Mouse (Mus musculus) liver, embryonic 15.5 days (tissue): ENCODE data around the gene Fasl. TPM values are rescaled to one million over a fixed set of nuclear protein-coding genes. Genes with fewer than 3 reads are reported as not detected.

Experiments used
- ATAC-seq: fragments of 200-750 bp; cut with Nextera tagmentation; 2 replicates; pipeline ENCODE4 v1.8.0; 2017; ENCODE audit warnings: moderate number of reproducible peaks, mild to moderate bottlenecking, moderate library complexity; ENCODE audit not compliant: insufficient read depth
- H3K27ac ChIP-seq: fragments of 300-500 bp; sonication (generic); replicated peaks from 2 replicates; pipeline ENCODE4 v1.5.1; 2015; ENCODE audit warnings: mild to moderate bottlenecking, inconsistent platforms
- H3K27me3 ChIP-seq: fragments of 300-500 bp; sonication (generic); 2 replicates; pipeline ENCODE4 v1.6.1; 2015; ENCODE audit warnings: mild to moderate bottlenecking, inconsistent platforms
- H3K36me3 ChIP-seq: fragments of 300-500 bp; sonication (generic); replicated peaks from 2 replicates; pipeline ENCODE4 v1.6.1; 2015; ENCODE audit warnings: moderate library complexity, mild to moderate bottlenecking, inconsistent platforms
- H3K4me1 ChIP-seq: fragments of 300-500 bp; sonication (generic); replicated peaks from 2 replicates; pipeline ENCODE4 v1.6.1; 2015; ENCODE audit warnings: inconsistent platforms
- H3K4me2 ChIP-seq: fragments of 300-500 bp; sonication (generic); 2 replicates; pipeline ENCODE4 v1.6.1; 2015; ENCODE audit warnings: moderate library complexity, mild to moderate bottlenecking, inconsistent platforms
- H3K4me3 ChIP-seq: fragments of 300-500 bp; sonication (generic); replicated peaks from 2 replicates; pipeline ENCODE4 v1.5.1; 2015; ENCODE audit warnings: mild to moderate bottlenecking, inconsistent platforms
- H3K9ac ChIP-seq: fragments of 300-500 bp; sonication (generic); 2 replicates; pipeline ENCODE4 v1.6.1; 2015; ENCODE audit warnings: moderate library complexity, mild to moderate bottlenecking, inconsistent platforms
- H3K9me3 ChIP-seq: fragments of 300-500 bp; sonication (generic); replicated peaks from 2 replicates; pipeline ENCODE4 v1.6.1; 2016; ENCODE audit warnings: inconsistent platforms
- WGBS: fragments of 180-500 bp; shearing (Covaris S2); methylation state at CpG from one replicate; pipeline ENCODE4 v1.1.7; 2015; ENCODE audit warnings: mixed read lengths; ENCODE audit not compliant: insufficient replicate concordance; 5-methylcytosine and 5-hydroxymethylcytosine counted together
- polyA plus RNA-seq: library from polyadenylated mRNA; unstranded; fragments of >200 nt; fragmentation: Nextera tagmentation; extraction: Ambion mirVana; gene quantifications from 2 replicates; pipeline ENCODE4 v1.2.1, GENCODE M21; 2015

The Fasl gene
- polyA plus RNA-seq, 1 experiment from 2014 or later = 0.08 TPM

GRCm38 (mm10) chr1:161761556-161761955 is 26.7 kb downstream of the Fasl start:
- Histone ChIP-seq H3K27me3 (no peaks in the 10 kb centered on the region), H3K9ac (no peak overlapping the region), H3K4me3 (no peak overlapping the region), H3K36me3 (no peaks in the 10 kb centered on the region), H3K4me2 (no peak overlapping the region), H3K4me1 (peaks cover 11% of the 10 kb centered on the region), H3K27ac (no peak overlapping the region), H3K9me3 (no peaks in the 10 kb centered on the region)
- ATAC-seq = no peak
- 46% methylated on average over 4 of the region's 4 CpGs for WGBS

- no peaks in the 10 kb centered on the region for H3K27me3 ChIP-seq
- 26% methylated on average over 3 of the region's 3 CpGs for WGBS
- ATAC-seq = peak; percentile 57
Measured at GRCm38 (mm10) chr1:161756547-161756946, 31.7 kb downstream of the Fasl start.

GRCm38 (mm10) chr1:161751311-161751710 is 37.0 kb downstream of the Fasl start:
- 10% methylated on average over 8 of the region's 8 CpGs for WGBS
- Histone ChIP-seq H3K9me3 (no peaks in the 10 kb centered on the region), H3K4me1 (peaks cover 48% of the 10 kb centered on the region), H3K27ac (peak overlapping the region; percentile 82), H3K4me2 (peak overlapping the region; percentile 66), H3K36me3 (no peaks in the 10 kb centered on the region), H3K4me3 (peak overlapping the region; percentile 22; the same call in 1 of the 2 replicates), H3K9ac (peak overlapping the region; percentile 42), H3K27me3 (peaks cover 9% of the 10 kb centered on the region; the same call in 1 of the 2 replicates)
- peak; percentile 89 for ATAC-seq

More at GRCm38 (mm10) chr1:161756547-161756946, 31.7 kb downstream of the Fasl start:
- Histone ChIP-seq H3K36me3 (no peaks in the 10 kb centered on the region), H3K9ac (no peak overlapping the region), H3K27ac (no peak overlapping the region), H3K4me3 (no peak overlapping the region), H3K4me2 (no peak overlapping the region), H3K4me1 (peaks cover 20% of the 10 kb centered on the region), H3K9me3 (no peaks in the 10 kb centered on the region)

GRCm38 (mm10) chr1:161750471-161751041 is 37.7 kb downstream of the Fasl start:
- Histone ChIP-seq H3K4me1 (peaks cover 44% of the 10 kb centered on the region), H3K4me3 (peak overlapping the region; percentile 22; the same call in 1 of the 2 replicates), H3K27me3 (peaks cover 14% of the 10 kb centered on the region), H3K36me3 (no peaks in the 10 kb centered on the region), H3K9ac (no peak overlapping the region), H3K4me2 (peak overlapping the region; percentile 66), H3K27ac (peak overlapping the region; percentile 82), H3K9me3 (no peaks in the 10 kb centered on the region)
- ATAC-seq = peak; percentile 71
- 33% methylated on average over 8 of the region's 8 CpGs for WGBS

- Histone ChIP-seq H3K4me2 (peak overlapping the region; percentile 36), H3K27ac (no peak overlapping the region)
Measured at GRCm38 (mm10) chr1:161748685-161749084, 39.6 kb downstream of the Fasl start.

GRCm38 (mm10) chr1:161748138-161748537 is 40.2 kb downstream of the Fasl start:
- H3K27ac ChIP-seq = no peak overlapping the region
- no peak overlapping the region for H3K4me3 ChIP-seq
- H3K4me2 ChIP-seq = peak overlapping the region; percentile 36
- 7% methylated on average over 8 of the region's 8 CpGs for WGBS
- no peak overlapping the region for H3K9ac ChIP-seq
- H3K9me3 ChIP-seq = no peaks in the 10 kb centered on the region
- no peaks in the 10 kb centered on the region for H3K36me3 ChIP-seq
- no peak for ATAC-seq
- peaks cover 44% of the 10 kb centered on the region for H3K4me1 ChIP-seq
- H3K27me3 ChIP-seq = peaks cover 14% of the 10 kb centered on the region

More at GRCm38 (mm10) chr1:161748685-161749084, 39.6 kb downstream of the Fasl start:
- ATAC-seq = no peak
- H3K4me1 ChIP-seq = peaks cover 44% of the 10 kb centered on the region
- H3K9ac ChIP-seq = no peak overlapping the region
- no peaks in the 10 kb centered on the region for H3K9me3 ChIP-seq
- no peak overlapping the region for H3K4me3 ChIP-seq
- no peaks in the 10 kb centered on the region for H3K36me3 ChIP-seq
- 84% methylated on average over 6 of the region's 6 CpGs for WGBS
- peaks cover 14% of the 10 kb centered on the region for H3K27me3 ChIP-seq

- Histone ChIP-seq H3K4me2 (no peak overlapping the region), H3K27me3 (peaks cover 14% of the 10 kb centered on the region), H3K4me1 (peaks cover 35% of the 10 kb centered on the region), H3K4me3 (no peak overlapping the region), H3K9me3 (no peaks in the 10 kb centered on the region), H3K9ac (no peak overlapping the region), H3K36me3 (no peaks in the 10 kb centered on the region), H3K27ac (no peak overlapping the region)
- 69% methylated on average over 25 of the region's 25 CpGs for WGBS
- ATAC-seq = no peak
Measured at GRCm38 (mm10) chr1:161746542-161747302, 41.6 kb downstream of the Fasl start.

GRCm38 (mm10) chr1:161744855-161745254 is 43.4 kb downstream of the Fasl start:
- Histone ChIP-seq H3K27me3 (peaks cover 14% of the 10 kb centered on the region), H3K27ac (no peak overlapping the region), H3K9me3 (no peaks in the 10 kb centered on the region), H3K4me1 (peaks cover 17% of the 10 kb centered on the region), H3K9ac (no peak overlapping the region), H3K4me3 (no peak overlapping the region), H3K36me3 (no peaks in the 10 kb centered on the region), H3K4me2 (no peak overlapping the region)
- no peak for ATAC-seq
- 47% methylated on average over 4 of the region's 4 CpGs for WGBS

- peaks cover 14% of the 10 kb centered on the region for H3K27me3 ChIP-seq
- no peaks in the 10 kb centered on the region for H3K36me3 ChIP-seq
- no peak overlapping the region for H3K27ac ChIP-seq
- H3K4me1 ChIP-seq = peaks cover 11% of the 10 kb centered on the region
- H3K4me3 ChIP-seq = no peak overlapping the region
- H3K4me2 ChIP-seq = no peak overlapping the region
- no peak overlapping the region for H3K9ac ChIP-seq
- no peaks in the 10 kb centered on the region for H3K9me3 ChIP-seq
- ATAC-seq = no peak
- 48% methylated on average over 4 of the region's 4 CpGs for WGBS
Measured at GRCm38 (mm10) chr1:161744209-161744608, 44.1 kb downstream of the Fasl start.

- Histone ChIP-seq H3K27me3 (peaks cover 10% of the 10 kb centered on the region), H3K9ac (no peak overlapping the region), H3K4me1 (no peaks in the 10 kb centered on the region), H3K4me3 (no peak overlapping the region), H3K36me3 (no peaks in the 10 kb centered on the region), H3K27ac (no peak overlapping the region), H3K9me3 (no peaks in the 10 kb centered on the region), H3K4me2 (no peak overlapping the region)
- no peak for ATAC-seq
- WGBS = 71% methylated on average over 16 of the region's 16 CpGs
Measured at GRCm38 (mm10) chr1:161742481-161743267, 45.6 kb downstream of the Fasl start.

GRCm38 (mm10) chr1:161736848-161737247 is 51.4 kb downstream of the Fasl start:
- Histone ChIP-seq H3K9ac (no peak overlapping the region), H3K36me3 (no peaks in the 10 kb centered on the region), H3K4me1 (peaks cover 5% of the 10 kb centered on the region), H3K9me3 (no peaks in the 10 kb centered on the region), H3K27me3 (peaks cover 30% of the 10 kb centered on the region), H3K27ac (no peak overlapping the region), H3K4me2 (no peak overlapping the region), H3K4me3 (no peak overlapping the region)
- no peak for ATAC-seq
- WGBS = 1% methylated on average over 3 of the region's 3 CpGs
